Mouse (Mus musculus): Measurements from ENCODE around the gene Patl1.
"Not testable (repeated sequence)": the region's sequence is repeated elsewhere in the genome, so short reads cannot be mapped to it uniquely, and the experiment has no call there.

Gene Patl1

GRCm38 (mm10) chr19:11912037-11912532, at the start of gene Patl1:
Gene Patl1 (plus strand): TSS chr19:11912399.
- peak; percentile 95 to 97 for DNase-seq (ENCODE audit: low read depth in 2 of 2, low spot score in 2 of 2)

- no peak for DNase-seq (ENCODE audit: low read depth in 2 of 2, low spot score in 2 of 2)
Observed at GRCm38 (mm10) chr19:11867837-11868236, 44.4 kb upstream of the Patl1 start.

GRCm38 (mm10) chr19:11875006-11875405, 37.2 kb upstream of the Patl1 start, which contains the start of gene Olfr1419:
Gene Olfr1419 (minus strand): TSS chr19:11875106.
- no peak for DNase-seq (ENCODE audit: low read depth in 2 of 2, low spot score in 2 of 2)

GRCm38 (mm10) chr19:11878404-11878803, 33.8 kb upstream of the Patl1 start:
- not testable (repeated sequence) for DNase-seq (ENCODE audit: low read depth in 2 of 2, low spot score in 2 of 2)

GRCm38 (mm10) chr19:11886265-11886664, 25.9 kb upstream of the Patl1 start, which contains the start of gene Olfr1420:
Gene Olfr1420 (plus strand): TSS chr19:11886565.
- no peak for DNase-seq (ENCODE audit: low read depth in 2 of 2, low spot score in 2 of 2)

GRCm38 (mm10) chr19:11911021-11911420, 1.2 kb upstream of the Patl1 start:
- no peak for DNase-seq (ENCODE audit: low read depth in 2 of 2, low spot score in 2 of 2)

- no peak for DNase-seq (ENCODE audit: low read depth in 2 of 2, low spot score in 2 of 2)
Observed at GRCm38 (mm10) chr19:11911603-11912002, 596 bp upstream of the Patl1 start.

- DNase-seq (ENCODE audit: low read depth in 2 of 2, low spot score in 2 of 2), result peak; percentile 6 to 20
Observed at GRCm38 (mm10) chr19:11912533-11913121, 428 bp downstream of the Patl1 start.

- DNase-seq (ENCODE audit: low read depth in 2 of 2, low spot score in 2 of 2), result no peak
Observed at GRCm38 (mm10) chr19:11915804-11916203, 3.6 kb downstream of the Patl1 start.

- no peak for DNase-seq (ENCODE audit: low read depth in 2 of 2, low spot score in 2 of 2)
Observed at GRCm38 (mm10) chr19:11922068-11922467, 9.9 kb downstream of the Patl1 start.

GRCm38 (mm10) chr19:11922515-11922914, 10.3 kb downstream of the Patl1 start:
- DNase-seq (ENCODE audit: low read depth in 2 of 2, low spot score in 2 of 2), result not testable (repeated sequence)

- DNase-seq (ENCODE audit: low read depth in 2 of 2, low spot score in 2 of 2), result no peak
Observed at GRCm38 (mm10) chr19:11926380-11926779, 14.2 kb downstream of the Patl1 start.

- no peak for DNase-seq (ENCODE audit: low read depth in 2 of 2, low spot score in 2 of 2)
Observed at GRCm38 (mm10) chr19:11928025-11928748, 16.0 kb downstream of the Patl1 start.

- DNase-seq (ENCODE audit: low read depth in 2 of 2, low spot score in 2 of 2), result not testable (repeated sequence)
Observed at GRCm38 (mm10) chr19:11946460-11946859, 34.3 kb downstream of the Patl1 start.

GRCm38 (mm10) chr19:11949878-11950277, 37.7 kb downstream of the Patl1 start:
- DNase-seq (ENCODE audit: low read depth in 2 of 2, low spot score in 2 of 2), result no peak

- DNase-seq (ENCODE audit: low read depth in 2 of 2, low spot score in 2 of 2), result no peak
Observed at GRCm38 (mm10) chr19:11950747-11951146, 38.5 kb downstream of the Patl1 start.

- DNase-seq (ENCODE audit: low read depth in 2 of 2, low spot score in 2 of 2), result no peak
Observed at GRCm38 (mm10) chr19:11954206-11954605, 42.0 kb downstream of the Patl1 start.

GRCm38 (mm10) chr19:11956636-11957035, 44.4 kb downstream of the Patl1 start:
- no peak for DNase-seq (ENCODE audit: low read depth in 2 of 2, low spot score in 2 of 2)

- no peak for DNase-seq (ENCODE audit: low read depth in 2 of 2, low spot score in 2 of 2)
Observed at GRCm38 (mm10) chr19:11957396-11957795, 45.2 kb downstream of the Patl1 start.

GRCm38 (mm10) chr19:11957846-11958245, 45.6 kb downstream of the Patl1 start:
- no peak for DNase-seq (ENCODE audit: low read depth in 2 of 2, low spot score in 2 of 2)

- DNase-seq (ENCODE audit: low read depth in 2 of 2, low spot score in 2 of 2), result no peak
Observed at GRCm38 (mm10) chr19:11964266-11964665, 52.1 kb downstream of the Patl1 start.

Data from CD8-positive naive resting alpha-beta T cell, adult 2 months (primary cell).